Mouse (Mus musculus): ENCODE measurements around the gene Slc25a54.

The Slc25a54 gene

GRCm38 (mm10) chr3:109125531-109125930, 45.3 kb downstream of the Slc25a54 start:
- DNase-seq (ENCODE audit: low spot score): no peak

DNA sequence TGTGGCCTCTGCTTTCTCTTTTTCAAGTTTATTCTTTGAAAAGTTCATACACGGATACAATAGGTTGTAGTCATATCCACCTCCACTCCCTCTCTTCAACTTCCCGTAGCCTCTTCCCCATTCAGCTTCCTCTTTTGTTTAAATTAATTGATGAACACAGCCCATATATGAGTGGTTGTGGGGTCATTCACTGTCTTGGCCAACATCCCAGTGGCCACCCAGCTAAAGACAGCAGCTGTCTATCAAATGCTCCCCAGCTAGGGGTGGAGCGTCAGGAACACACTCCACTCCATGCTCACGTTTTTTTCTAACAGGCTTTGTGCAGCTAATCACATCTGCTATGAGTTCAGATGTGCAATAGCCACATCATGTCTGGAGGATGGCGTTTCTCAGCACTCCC, 49.5 kb downstream of the Slc25a54 start:
- no peak for DNase-seq (ENCODE audit: low spot score)

DNA sequence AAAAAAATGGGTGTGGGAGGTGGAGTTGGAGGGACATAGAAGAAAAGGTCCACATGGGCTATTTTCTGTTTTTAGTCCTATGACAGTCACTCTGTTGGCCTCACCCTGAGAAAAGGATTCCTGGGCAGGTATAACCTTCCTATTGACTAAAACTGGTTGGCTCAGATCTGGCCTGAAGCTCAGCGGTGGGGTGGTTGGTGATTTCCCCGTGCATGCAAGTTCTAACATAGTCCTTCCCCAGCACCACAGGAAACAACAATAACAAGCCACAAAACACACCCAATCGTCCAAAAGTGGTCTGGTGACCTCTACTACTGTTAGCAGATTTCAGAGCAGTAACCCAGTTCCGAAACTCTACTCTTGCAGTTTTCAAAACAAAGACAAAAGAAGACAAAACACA, 52.7 kb downstream of the Slc25a54 start:
- no peak for DNase-seq (ENCODE audit: low spot score)

GRCm38 (mm10) chr3:109134036-109134435, 53.8 kb downstream of the Slc25a54 start:
- DNase-seq (ENCODE audit: low spot score): no peak

- DNase-seq (ENCODE audit: low spot score): no peak
Observed at GRCm38 (mm10) chr3:109135352-109135751, 55.1 kb downstream of the Slc25a54 start.

DNA sequence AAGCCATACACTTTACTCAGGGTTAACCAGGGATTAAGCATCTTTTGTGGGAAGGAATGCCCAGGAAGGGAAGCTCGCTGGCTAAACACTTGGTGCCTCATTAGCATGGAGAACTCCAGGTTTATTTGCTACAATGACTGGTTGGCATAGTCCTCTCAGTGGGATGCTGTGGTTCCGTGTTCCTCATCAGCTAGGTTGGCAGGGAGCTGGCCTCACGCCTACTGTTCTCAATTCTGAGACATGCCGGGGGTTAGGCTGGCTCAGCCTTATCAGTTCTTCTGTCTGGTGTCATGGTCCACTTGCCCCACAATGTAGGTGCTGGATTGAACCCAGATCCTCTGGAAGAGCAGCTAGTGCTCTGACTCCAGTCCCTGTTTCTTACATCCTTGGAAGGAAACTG, 72.3 kb downstream of the Slc25a54 start:
- DNase-seq (ENCODE audit: low spot score): no peak

- DNase-seq (ENCODE audit: low spot score): no peak
Observed at GRCm38 (mm10) chr3:109153410-109153809, 73.1 kb downstream of the Slc25a54 start.

- no peak for DNase-seq (ENCODE audit: low spot score)
Observed at GRCm38 (mm10) chr3:109155926-109156669, 75.8 kb downstream of the Slc25a54 start.

GRCm38 (mm10) chr3:109157481-109157880, 77.2 kb downstream of the Slc25a54 start:
- no peak for DNase-seq (ENCODE audit: low spot score)

- DNase-seq (ENCODE audit: low spot score): no peak
Observed at GRCm38 (mm10) chr3:109164088-109164487, 83.8 kb downstream of the Slc25a54 start.

- DNase-seq (ENCODE audit: low spot score): no peak
Observed at GRCm38 (mm10) chr3:109164644-109165043, 84.4 kb downstream of the Slc25a54 start.

- DNase-seq (ENCODE audit: low spot score): no peak
Observed at GRCm38 (mm10) chr3:109165214-109165829, 85.1 kb downstream of the Slc25a54 start.
